Mouse (Mus musculus): ENCODE measurements around the gene Hmcn1. TPM values are rescaled to one million over a fixed set of nuclear protein-coding genes. Genes with fewer than 3 reads are reported as not detected.

The Hmcn1 gene
- total RNA-seq, 2 experiments from 2014 or later = 4.9 to 5.4 TPM

- DNase-seq = no peak
These were observed 190.6 kb downstream of the Hmcn1 start for GRCm38 (mm10) chr1:150802642-150803041.

DNA sequence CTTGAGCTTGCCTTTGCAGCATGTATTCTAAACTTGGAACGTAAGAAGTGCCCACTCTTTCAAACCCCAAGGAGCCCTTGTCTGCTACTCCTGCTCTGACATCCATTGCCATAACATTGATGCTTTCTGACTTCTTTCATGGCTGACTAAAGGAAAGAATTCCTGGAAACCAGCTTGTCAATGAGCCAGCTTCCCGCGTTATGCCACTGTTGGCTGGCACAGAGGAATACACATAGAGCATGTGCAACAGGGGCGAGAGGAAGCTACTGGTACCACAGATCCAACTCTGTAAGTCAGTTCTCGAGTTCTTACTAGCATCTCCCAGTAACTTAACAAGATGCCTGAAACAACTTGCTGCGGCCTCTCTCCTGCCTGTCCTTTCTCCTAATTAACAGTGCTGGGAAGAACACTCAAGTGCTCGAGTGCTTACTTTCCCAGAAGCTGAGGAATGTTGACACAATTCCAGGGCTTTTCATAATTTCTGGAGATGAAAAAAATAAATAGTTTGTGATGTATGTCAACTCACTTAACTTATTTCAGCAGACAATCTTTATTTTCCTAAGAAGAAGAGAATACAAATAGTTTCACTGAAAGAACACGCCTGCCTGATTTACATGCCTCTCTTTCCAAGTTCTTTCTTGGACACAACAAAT, 192.5 kb downstream of the Hmcn1 start:
- no peak for DNase-seq
- intact Hi-C loops (cut with DNase I) = no loop called here

More at GRCm38 (mm10) chr1:150802642-150803041, 190.6 kb downstream of the Hmcn1 start:
- intact Hi-C loops (cut with DNase I) = no loop called here

DNA sequence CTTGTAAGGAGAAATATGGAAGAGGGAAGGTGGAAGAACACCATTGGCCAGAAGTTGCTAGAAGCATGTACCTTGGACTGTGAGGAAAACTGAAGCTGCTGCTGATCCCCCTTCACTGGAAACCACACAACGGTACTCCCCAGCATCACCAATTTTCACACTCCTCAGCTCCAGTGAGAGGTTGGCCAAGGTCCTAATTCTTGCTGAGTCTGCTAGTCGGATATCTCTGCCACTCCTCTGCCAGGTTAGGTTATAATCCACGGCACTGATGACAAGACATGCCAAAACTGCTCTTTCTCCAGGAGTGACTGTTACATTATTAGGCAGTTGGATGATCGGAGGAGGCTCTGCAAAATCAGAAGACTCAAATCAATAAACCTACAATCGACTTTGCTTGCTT, 194.6 kb downstream of the Hmcn1 start:
- no peak for DNase-seq
- intact Hi-C loops (cut with DNase I) = no loop called here

DNA sequence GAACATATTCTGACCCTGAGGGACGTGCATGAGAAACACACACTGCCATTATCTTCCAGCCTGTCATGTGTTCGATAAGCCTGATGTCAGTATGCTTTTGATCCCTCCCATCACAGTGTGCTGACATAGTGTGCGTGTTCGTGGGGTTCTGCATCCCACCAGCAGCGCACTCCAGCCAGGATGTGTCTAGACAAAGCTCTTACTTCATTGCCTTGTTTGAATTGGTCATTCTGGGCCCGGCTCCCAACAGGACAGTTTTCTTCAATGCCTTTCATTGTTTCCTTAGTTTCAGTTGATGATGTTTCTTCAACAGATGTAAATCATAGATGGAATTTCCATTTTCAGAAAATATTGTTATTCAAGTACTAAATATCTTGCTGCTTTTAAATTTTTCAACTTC, 206.5 kb downstream of the Hmcn1 start:
- no peak for DNase-seq
- intact Hi-C loops (cut with DNase I) = no loop called here

GRCm38 (mm10) chr1:150783070-150783842, 210.0 kb downstream of the Hmcn1 start:
- intact Hi-C loops (cut with DNase I) = loop anchor here (5.0 kb wide), 1 partner anchor 229 kb away; no protein-coding TSS in a partner anchor
- no peak for DNase-seq

- no peak for DNase-seq
- intact Hi-C loops (cut with DNase I) = loop anchor here (5.0 kb wide), 1 partner anchor 232 kb away; no protein-coding TSS in a partner anchor
These were observed 213.3 kb downstream of the Hmcn1 start for GRCm38 (mm10) chr1:150779902-150780301.

- DNase-seq = peak in 1 of 2 experiments; percentile 7
- intact Hi-C loops (cut with DNase I) = no loop called here
These were observed 216.5 kb downstream of the Hmcn1 start for GRCm38 (mm10) chr1:150776741-150777140.

DNA sequence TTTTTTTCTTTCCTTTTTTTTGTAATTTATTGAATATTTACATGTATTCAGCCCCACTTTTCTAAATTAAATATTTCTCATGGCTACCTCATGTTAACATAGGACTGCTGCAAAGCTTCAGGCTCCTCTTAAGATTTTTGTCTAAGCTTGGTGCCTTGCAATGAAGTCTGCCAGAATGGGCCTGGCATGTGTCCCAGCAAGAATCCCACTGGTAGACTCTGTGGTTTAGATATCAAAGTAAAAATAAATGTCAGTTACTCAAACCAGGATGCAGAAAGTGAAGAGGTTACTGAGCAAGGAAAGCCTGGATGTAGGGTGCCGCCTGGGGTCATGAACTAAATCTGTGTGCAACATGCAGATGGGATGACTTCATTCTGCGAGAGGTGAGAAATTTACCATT, 217.5 kb downstream of the Hmcn1 start:
- intact Hi-C loops (cut with DNase I) = no loop called here
- DNase-seq = peak in 1 of 2 experiments; percentile 19

- intact Hi-C loops (cut with DNase I) = no loop called here
- no peak for DNase-seq
These were observed 220.3 kb downstream of the Hmcn1 start for GRCm38 (mm10) chr1:150772958-150773357.

- no peak for DNase-seq
- intact Hi-C loops (cut with DNase I) = no loop called here
These were observed 222.2 kb downstream of the Hmcn1 start for GRCm38 (mm10) chr1:150770948-150771521.

DNA sequence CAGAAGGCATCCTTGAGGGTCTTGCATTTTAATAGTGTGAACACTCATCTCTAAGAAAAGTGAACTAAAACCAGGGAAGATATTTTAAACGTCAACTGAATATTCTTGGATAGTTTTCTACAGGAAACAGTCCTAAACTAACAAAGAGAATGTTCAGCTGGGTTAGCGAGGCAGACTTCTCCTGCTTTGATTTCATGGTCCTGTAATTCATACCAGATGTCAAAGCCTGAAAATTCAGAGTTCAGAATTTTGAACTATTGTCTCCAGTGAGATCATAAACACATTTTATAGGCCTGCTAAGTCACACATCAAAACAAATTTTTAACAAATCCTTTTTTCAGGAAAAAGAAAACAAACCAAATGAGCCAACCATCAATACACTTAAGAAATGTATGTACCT, 223.4 kb downstream of the Hmcn1 start:
- intact Hi-C loops (cut with DNase I) = no loop called here
- DNase-seq = no peak

DNA sequence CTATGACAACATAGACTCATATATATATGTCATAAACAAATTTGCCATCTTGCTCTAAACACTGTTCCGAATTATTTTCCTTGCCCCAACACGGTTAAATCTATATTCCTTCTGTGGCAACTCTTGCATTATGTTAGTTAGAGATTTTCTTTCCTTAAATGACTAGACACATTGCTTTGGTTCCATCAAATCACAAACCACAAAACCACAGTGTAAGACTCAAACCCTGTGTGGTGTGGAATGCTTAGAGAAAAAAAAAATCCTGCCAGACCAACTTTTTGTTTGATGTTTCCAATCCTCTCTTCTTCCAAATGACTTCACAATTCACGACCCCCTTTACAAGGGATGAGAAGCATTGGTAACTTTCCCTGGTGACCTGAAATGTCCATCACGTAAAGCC, 231.6 kb downstream of the Hmcn1 start:
- intact Hi-C loops (cut with DNase I) = no loop called here
- DNase-seq = no peak

GRCm38 (mm10) chr1:150760801-150761331, 232.4 kb downstream of the Hmcn1 start:
- DNase-seq = no peak
- intact Hi-C loops (cut with DNase I) = no loop called here

DNA sequence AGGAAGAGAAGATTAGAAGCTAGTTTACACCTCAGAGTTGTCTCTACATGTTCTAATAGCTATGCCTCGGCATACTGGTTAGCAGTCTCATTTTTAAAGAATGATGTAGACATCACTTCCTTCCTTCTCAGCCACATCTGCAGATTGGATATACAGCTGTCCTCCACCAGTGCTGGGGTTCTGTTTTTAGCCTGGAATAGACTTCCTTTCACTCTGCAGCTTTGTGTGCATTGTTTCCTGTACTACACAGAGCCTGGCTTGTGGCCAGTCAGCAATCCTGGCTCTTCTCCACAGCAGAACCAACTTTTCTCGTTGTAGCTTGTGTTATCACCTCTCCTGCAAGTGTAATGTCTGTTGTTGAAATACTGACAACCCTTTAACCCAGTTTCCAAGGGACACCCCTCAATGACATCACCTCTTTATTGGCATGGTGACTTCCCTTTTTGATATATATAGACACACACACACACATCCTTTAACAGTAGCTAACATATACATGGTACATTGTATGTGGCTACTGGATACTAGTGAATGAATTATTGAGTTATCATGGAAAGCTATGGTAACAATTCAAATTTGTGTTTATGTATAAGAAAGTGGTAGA, 233.7 kb downstream of the Hmcn1 start:
- DNase-seq = peak in 1 of 2 experiments; percentile 11
- intact Hi-C loops (cut with DNase I) = no loop called here

DNA sequence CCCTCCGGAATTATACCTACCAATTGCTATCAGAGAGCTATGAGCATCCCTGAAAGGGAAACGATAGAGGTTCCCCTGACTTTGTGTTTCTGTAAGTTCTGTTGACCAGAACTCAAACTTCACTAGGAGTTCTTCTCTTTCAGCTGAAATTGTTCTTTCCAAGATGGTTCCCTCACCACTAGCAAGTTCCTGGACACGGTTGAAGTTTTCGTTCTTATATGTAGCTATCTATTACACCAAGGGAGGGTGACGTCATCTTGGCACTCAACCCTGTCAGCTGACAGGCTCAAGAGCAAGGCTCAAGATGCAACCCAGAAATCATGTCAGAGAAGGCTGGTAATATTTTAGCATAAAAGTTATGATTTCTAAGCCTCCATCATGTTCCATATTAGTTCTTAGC, 239.3 kb downstream of the Hmcn1 start:
- intact Hi-C loops (cut with DNase I) = no loop called here

DNA sequence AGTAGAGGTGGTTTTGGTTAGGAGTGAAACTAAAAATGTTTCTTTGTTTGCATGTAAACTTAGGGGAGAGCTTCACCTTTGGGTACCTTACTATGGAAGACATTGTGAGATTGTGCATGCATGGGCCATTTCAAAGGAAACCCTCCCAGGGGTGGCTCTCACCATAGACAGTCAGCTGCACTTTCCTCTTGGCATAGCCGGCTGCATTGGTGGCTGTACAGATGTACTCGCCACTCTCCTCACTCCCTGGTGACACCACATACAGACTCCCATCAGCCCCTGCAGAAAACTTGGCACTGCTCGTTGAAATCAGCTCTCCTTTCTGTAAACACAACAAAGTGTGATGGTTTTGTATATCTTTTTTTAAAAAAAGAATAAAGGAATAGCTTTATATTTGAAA, 244.5 kb downstream of the Hmcn1 start:
- intact Hi-C loops (cut with DNase I) = no loop called here
- no peak for DNase-seq

More for the DNA sequence above, 239.3 kb downstream of the Hmcn1 start:
- DNase-seq = no peak

- no peak for DNase-seq
- intact Hi-C loops (cut with DNase I) = no loop called here
These were observed 245.5 kb downstream of the Hmcn1 start for GRCm38 (mm10) chr1:150747771-150748170.

GRCm38 (mm10) chr1:150743097-150743843, 250.0 kb downstream of the Hmcn1 start:
- no peak for DNase-seq
- intact Hi-C loops (cut with DNase I) = no loop called here

DNA sequence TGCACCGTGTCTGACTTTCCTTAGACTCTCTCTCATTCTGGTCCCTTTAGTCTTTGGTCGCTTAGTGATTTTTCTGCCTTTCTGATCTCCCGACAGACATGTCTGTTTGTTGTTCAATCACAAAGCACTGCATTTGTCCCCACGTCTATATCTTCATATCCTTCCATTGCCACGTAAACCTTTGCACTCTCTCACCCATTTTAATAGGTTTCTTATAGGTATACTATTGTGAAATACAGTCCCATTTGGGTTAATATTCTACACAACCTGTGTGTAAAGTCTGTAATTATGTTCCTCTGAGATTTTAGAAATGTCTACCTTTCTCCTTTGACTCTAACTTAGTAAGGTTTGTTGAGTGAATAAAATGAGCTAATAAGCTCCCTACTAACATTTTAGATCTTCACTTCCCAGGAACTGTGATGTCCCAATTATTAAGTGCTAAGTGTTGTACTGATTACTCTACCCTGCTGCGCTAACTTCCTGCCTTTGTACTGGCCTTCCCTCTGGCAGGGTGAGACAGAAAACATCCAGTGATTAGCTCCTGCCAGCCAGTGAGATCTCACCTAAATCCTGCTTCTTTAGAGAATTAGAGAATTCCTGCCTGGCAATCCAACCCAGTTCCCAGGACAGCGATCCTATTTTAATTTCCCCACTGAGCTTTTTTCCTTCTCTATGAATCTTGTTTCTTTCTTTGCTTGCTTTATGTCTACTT, 250.7 kb downstream of the Hmcn1 start:
- no peak for DNase-seq
- intact Hi-C loops (cut with DNase I) = no loop called here

Data from gastrocnemius, postnatal 36 days (tissue).